Mouse (Mus musculus): ENCODE measurements around the gene Terf2ip.

The Terf2ip gene

DNA sequence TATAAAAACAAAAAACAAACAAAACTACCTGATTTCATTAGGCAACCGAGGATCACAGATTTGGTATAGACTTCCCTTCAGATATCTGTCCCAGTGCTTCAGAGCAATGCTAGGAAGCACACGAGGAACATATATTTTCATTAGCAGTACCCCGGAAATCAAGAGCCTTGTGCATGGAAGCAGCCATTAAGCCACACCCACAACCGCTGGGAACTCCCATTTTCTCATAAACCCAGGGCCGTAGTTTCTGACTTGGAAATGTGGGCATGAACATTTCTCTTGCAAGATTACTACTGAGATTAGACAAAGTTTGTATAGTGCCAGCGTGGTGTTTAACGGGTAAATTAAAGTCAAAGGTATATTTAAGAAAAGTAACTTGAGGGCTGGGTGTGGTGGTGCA lies 1.6 kb upstream of the Terf2ip start:
- no peak for DNase-seq (ENCODE audit: low spot score in 2 of 2)

DNA sequence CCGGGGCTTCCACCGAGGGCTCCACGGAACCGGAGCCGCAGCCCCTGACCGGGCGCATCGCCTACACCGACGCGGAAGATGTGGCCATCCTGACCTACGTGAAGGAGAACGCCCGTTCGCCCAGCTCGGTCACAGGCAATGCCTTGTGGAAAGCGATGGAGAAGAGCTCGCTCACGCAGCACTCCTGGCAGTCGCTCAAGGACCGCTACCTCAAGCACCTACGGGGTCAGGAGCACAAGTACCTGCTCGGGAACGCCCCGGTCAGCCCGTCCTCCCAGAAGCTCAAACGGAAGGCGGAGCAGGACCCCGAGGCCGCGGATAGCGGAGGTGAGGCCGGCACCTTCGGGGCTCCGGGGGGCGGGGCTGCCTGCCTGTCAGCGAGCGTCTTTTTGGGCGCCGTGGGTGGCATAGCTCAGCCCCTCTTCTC lies 631 bp downstream of the Terf2ip start:
- DNase-seq (ENCODE audit: low spot score in 2 of 2): peak; percentile 65 to 77

DNA sequence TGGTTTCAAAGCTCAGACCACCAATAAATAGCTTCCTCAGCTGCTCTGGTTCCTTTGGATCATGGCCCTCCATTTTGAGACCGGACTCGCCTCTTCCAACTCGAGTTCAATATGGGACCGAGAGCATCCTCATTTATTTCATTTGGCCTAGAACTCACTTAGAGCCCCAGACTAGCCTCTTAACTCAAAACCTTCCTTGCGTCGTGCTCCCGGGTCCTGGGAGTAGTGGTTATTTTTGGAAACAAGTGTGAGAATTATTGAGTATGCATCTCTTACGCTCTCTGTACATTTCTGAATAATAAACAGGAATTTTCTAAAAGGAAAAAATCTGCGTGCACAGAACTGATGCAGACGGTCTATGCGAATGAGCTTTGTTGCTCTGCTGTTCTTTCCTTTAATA lies 3.7 kb downstream of the Terf2ip start, which contains the start of gene Gm6793:
Gene Gm6793, minus strand, starts transcription at position 101 of the 400 bp plus-strand sequence.
- no peak for DNase-seq (ENCODE audit: low spot score in 2 of 2)

DNA sequence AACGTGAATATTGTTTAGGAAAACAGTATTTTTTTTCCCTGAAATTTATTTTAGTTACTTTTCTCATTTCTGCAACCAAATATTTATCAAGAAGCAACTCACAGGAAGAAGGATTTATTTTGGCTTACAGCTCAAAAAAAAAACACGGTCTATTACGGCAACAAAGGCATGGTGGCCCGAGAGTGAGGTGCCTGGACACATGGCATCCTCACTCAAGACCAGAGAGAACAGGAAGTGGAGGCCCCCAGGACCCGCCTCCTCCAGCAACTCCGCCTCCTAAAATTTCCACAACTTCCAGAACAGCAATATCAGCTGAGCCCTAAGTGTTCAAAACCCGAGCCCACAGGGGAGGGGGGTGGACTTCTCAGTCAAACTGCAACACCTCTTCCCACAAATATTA lies 18.3 kb downstream of the Terf2ip start:
- no peak for DNase-seq (ENCODE audit: low spot score in 2 of 2)

DNA sequence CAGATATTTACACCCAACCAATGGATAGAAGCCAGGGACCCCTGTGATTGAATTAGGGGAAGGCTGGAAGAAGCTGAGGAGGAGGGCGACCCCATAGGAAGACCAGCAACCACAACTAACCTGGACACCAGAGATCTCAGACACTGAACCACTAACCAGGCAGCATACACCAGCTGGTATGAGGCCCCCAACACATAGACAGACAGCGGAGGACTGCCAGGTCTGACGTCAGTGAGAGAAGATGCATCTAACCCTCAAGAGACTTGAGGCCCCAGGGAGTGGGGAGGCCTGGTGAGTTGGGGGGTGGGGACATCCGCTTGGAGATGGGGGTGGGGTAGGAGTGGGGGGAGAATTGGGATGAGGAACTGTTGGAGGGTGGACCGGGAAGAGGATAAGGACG lies 19.5 kb downstream of the Terf2ip start:
- DNase-seq (ENCODE audit: low spot score in 2 of 2): no peak

DNA sequence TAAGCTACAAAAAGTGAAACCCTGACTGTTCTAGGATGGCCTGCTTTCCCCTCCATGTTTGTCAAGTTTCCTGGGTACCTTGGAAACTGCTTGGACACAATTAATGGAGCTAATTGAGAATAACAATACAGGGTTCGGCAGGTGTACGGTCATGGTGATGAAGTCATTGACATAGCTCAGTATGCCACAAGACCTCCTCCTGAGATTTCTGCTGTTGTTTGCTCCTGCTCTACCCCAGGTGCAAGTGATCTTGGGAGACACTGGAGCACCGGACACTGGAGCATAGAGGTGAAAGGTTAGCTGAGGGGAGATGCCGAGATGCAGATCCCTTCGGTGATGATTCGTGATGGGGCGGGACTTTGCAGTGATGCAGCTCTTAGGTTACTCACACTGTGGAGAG lies 21.9 kb downstream of the Terf2ip start:
- no peak for DNase-seq (ENCODE audit: low spot score in 2 of 2)

DNA sequence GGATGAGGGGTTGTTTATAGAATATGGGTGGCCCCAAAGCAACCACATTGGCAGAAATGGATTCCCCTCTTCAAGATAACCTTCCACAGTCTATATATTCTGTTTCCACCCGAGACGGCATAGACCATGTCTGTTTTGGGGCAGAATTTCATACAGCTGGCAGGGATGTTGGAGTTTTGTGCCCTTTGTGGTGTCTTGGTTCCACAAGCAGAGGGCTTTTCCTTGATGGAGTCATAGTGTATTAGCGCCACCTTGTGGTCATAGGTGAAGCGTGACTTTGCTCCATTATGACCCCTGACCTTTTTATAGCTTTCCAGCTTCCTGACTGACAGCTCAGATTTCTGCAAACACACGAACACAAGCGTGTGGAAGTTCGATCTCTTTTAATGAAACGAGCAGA lies 23.4 kb downstream of the Terf2ip start:
- peak; percentile 8 to 30 for DNase-seq (ENCODE audit: low spot score in 2 of 2)

DNA sequence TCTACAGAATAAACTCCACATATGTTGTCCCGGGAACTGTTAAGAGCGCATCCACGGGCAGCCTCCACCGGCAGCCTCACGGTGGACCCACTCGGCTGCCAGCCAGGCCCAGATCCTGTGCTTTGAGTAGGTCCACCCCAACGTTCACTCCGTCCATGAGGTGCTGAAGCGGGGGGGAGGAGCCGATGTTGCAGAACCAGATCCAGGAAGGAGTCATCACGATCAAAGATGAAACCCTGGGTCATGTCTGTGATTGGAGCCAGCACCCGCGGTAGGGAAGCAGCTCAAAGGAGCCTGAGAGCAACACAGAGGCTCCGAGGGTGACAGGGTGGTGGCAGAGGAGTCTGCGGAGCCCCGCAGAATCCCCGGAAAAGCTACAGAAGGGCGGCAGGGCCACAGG lies 26.3 kb downstream of the Terf2ip start:
- DNase-seq (ENCODE audit: low spot score in 2 of 2): no peak

DNA sequence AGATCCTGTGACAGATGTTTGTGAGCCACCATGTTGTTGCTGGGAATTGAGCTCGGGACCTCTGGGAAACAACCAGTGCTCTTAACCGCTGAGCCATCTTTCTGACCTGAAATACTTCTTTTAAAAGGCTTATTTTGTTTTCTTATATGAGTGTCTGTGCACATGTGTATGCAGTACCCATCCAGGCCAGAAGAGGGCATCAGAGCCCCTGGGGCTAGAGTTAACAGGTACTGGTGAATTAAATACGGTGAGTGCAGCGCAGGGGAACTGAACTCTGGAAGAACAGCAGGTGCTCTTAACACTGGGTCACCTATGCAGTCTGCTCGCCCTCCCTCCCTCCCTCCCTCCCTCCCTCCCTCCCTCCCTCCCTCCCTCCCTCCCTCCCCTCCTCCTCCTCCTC lies 34.0 kb downstream of the Terf2ip start:
- DNase-seq (ENCODE audit: low spot score in 2 of 2): peak; percentile 8 to 48

DNA sequence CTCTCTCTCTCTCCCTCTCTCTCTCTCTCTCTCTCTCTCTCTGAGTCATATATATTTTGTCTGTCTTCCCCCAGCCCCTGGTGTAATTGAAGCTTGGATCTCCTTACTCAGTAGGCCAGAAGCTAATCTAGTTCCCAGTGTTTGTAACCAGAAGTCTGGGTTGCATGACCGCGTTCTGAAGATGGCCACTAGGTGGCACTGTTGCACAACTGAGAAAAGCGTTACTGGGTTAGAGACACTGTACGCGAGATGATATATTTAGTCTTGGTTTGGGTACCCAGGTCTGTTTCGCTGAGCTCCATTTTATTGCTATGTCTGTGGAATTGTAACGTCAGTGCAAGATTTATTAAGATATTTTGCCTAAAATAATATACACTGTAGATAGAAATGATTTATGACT lies 34.7 kb downstream of the Terf2ip start:
- peak; percentile 53 to 80 for DNase-seq (ENCODE audit: low spot score in 2 of 2)

DNA sequence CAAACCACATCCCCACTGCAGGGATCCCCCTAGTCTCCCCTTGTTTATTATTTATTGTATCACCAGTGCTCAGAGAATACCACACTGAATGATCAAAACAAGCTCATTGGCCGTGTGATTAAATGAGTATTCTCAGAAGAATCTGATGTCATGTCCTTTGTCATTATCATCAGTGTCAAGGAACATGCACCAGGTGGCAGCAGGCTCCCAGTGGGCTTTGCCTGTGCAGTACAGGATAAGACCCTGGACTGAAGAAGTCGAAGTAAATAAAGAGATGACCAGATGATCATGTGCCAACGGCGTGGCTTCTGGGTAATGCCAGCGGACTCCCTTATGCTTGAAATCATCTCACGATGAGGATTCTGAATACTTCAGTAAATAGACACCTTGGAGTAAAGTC lies 37.1 kb downstream of the Terf2ip start:
- no peak for DNase-seq (ENCODE audit: low spot score in 2 of 2)

DNA sequence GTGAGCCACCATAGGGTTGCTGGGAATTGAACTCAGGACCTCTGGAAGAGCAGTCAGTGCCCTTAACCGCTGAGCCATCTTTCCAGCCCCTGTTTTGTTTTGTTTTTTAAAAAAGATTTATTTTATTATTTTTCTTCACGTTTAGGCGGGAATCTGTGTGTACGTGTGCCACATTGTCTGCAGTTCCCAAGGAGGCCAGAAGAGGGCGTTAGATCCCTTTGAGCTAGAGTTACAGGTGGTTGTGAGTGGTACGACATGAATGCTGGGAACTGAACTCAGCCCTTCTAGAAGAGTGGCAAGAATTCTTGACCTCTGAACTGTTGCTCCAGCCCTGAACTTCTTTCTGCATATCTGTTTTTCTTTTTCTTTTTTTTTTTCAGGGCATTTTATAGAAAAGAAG lies 38.8 kb downstream of the Terf2ip start:
- no peak for DNase-seq (ENCODE audit: low spot score in 2 of 2)

DNA sequence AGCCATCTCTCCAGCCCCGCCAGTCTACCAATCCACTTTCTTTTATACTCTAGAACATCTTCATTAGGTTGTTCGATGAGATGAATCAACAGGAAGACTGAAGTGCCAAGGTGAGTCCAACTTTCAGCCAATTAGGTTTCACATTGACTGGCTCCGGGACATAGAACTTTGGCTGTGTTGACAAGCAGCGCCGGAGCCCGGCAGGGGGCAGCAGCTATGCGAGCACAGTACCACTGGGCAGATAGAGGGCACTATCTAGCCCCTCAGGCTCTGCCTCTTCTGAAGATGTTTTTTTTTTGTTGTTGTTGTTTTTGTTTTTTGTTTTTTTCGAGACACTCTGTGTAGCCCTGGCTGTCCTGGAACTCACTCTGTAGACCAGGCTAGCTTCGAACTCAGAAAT lies 40.3 kb downstream of the Terf2ip start:
- DNase-seq (ENCODE audit: low spot score in 2 of 2): no peak

DNA sequence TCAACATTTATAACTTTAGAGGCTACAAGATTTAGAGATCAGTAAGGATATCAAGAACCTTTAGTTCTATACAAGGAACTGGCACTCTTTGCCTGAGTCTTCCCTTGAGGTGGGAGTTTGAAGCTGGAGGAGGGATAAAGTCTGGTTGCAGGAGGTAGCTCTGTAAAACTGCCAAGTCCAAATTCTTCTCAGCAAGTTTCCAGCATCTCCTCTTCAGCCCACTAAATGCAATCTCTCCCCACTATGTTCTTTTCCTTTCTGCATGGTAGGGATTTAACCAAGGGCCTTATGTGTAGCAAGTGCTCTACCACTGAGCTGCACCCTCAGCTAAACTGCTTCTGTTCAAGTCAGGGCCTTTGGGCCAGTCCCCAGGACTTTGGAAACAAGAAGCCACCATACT lies 43.3 kb downstream of the Terf2ip start:
- no peak for DNase-seq (ENCODE audit: low spot score in 2 of 2)

DNA sequence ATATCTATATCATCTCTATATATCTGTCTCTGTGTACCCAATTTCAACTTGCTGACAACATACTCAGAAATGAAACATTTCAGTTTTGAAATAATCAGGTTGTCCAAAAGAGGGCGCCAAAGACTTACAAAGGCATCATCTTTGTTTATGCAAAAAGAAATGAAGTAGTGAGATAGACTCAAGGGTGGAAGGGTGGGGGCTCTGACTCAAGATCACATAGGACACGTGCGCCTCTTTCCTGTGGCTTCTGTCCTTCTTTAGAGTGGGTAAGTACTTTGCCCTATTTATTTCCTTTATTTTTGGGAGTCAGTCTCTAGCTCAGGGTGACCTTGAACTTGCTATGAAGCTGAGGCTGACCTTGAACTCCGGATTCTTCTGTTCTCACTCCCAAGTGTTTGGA lies 50.2 kb downstream of the Terf2ip start:
- DNase-seq (ENCODE audit: low spot score in 2 of 2): peak in 1 of 2 experiments; percentile 15

Data from spleen, postnatal 10 days (tissue).